Mouse (Mus musculus) hindbrain, embryonic 12.5 days (tissue): ENCODE measurements around the gene Olfr498. TPM values are rescaled to one million over a fixed set of nuclear protein-coding genes. Genes with fewer than 3 reads are reported as not detected.

Experiments
- ATAC-seq: fragments of 200-750 bp; cut with Nextera tagmentation; 2 replicates; pipeline ENCODE4 v1.8.0; 2017; ENCODE audit warnings: moderate TSS enrichment; ENCODE audit not compliant: low FRiP score
- H3K27ac ChIP-seq: fragments of 300-500 bp; sonication (generic); 2 replicates; pipeline ENCODE4 v1.5.1; 2016; ENCODE audit warnings: mild to moderate bottlenecking
- H3K27me3 ChIP-seq: fragments of 300-500 bp; sonication (generic); 2 replicates; pipeline ENCODE4 v1.6.1; 2016; ENCODE audit warnings: mild to moderate bottlenecking
- H3K36me3 ChIP-seq: fragments of 300-500 bp; sonication (generic); 2 replicates; pipeline ENCODE4 v1.6.1; 2016; ENCODE audit warnings: mild to moderate bottlenecking
- H3K4me1 ChIP-seq: fragments of 300-500 bp; sonication (generic); 2 replicates; pipeline ENCODE4 v1.6.1; 2016
- H3K4me2 ChIP-seq: fragments of 300-500 bp; sonication (generic); replicated peaks from 2 replicates; pipeline ENCODE4 v1.6.1; 2016; ENCODE audit warnings: mild to moderate bottlenecking
- H3K4me3 ChIP-seq: fragments of 300-500 bp; sonication (generic); 2 replicates; pipeline ENCODE4 v1.5.1; 2016; ENCODE audit warnings: mild to moderate bottlenecking
- H3K9ac ChIP-seq: fragments of 300-500 bp; sonication (generic); 2 replicates; pipeline ENCODE4 v1.6.1; 2016; ENCODE audit warnings: mild to moderate bottlenecking, moderate library complexity
- H3K9me3 ChIP-seq: fragments of 300-500 bp; sonication (generic); replicated peaks from 2 replicates; pipeline ENCODE4 v1.6.1; 2016; ENCODE audit warnings: mild to moderate bottlenecking
- WGBS: fragments of 180-500 bp; shearing (Covaris S2); methylation state at CpG from one replicate; pipeline ENCODE4 v1.1.7; 2016; 5-methylcytosine and 5-hydroxymethylcytosine counted together
- polyA plus RNA-seq: library from polyadenylated mRNA; unstranded; fragments of >200 nt; fragmentation: Nextera tagmentation; extraction: Ambion mirVana; gene quantifications from 2 replicates; pipeline ENCODE4 v1.2.1, GENCODE M21; 2016

Olfr498 gene
- polyA plus RNA-seq = not detected in 2 replicates

DNA sequence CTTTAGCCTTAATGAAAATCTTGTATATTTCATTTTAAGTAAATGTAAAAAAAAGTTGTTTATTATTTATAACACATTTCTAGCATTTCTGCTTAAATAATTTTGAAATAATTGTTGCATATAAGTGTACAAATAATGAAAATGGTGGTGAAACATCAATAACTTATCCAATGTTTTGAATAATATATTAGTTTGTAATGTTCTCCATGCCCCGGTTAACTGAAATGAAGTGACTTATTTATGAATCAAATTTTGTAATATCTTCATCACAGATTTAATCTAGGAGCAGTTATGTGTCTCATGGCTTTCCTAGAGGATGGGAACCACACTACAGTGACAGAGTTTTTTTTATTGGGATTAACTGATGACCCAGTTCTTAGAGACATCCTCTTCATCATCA, at the start of gene Olfr498:
Olfr498 (plus strand) TSS at position 301 of the 400 bp plus-strand sequence.
- ATAC-seq = no peak
- Histone ChIP-seq H3K4me3 (no peak within 1 kb of the TSS), H3K27ac (no peak within 1 kb of the TSS), H3K9ac (no peak within 1 kb of the TSS), H3K4me1 (no peaks in the 10 kb centered on the region), H3K9me3 (no peaks in the 10 kb centered on the region), H3K27me3 (no peaks in the 10 kb centered on the region), H3K36me3 (no peaks in the 10 kb centered on the region), H3K4me2 (no peak within 1 kb of the TSS)
- WGBS = 83% methylated on average over 1 of the region's 1 CpGs

DNA sequence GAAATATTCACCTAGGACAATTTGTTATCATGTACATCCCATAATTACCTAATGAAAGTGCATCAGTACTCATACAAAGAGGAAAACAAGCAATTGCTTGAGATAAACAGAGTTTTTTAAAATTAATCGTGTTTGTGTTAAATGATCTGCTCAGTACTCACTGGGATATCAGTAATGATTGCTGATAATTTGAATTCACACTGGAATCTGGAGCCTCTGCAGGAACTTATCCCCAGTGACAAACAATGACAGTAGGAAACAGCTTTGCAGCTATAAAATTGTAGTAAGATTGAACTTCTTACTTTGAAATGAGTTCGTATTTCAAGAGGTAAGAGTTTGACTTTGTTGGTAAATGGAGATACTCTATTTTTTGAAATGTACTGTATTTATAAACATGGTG, 45.0 kb upstream of the Olfr498 start, which contains the start of gene Olfr497:
Olfr497 (plus strand) TSS at position 301 of the 400 bp plus-strand sequence.
- ATAC-seq = no peak
- WGBS = 85% methylated on average over 2 of the region's 2 CpGs

More for the DNA sequence above, 45.0 kb upstream of the Olfr498 start, which contains the start of gene Olfr497:
- H3K4me2 ChIP-seq = no peak within 1 kb of the TSS
- no peaks in the 10 kb centered on the region for H3K9me3 ChIP-seq
- no peak within 1 kb of the TSS for H3K4me3 ChIP-seq
- no peaks in the 10 kb centered on the region for H3K36me3 ChIP-seq
- H3K27ac ChIP-seq = no peak within 1 kb of the TSS
- no peak within 1 kb of the TSS for H3K9ac ChIP-seq
- H3K4me1 ChIP-seq = no peaks in the 10 kb centered on the region
- no peaks in the 10 kb centered on the region for H3K27me3 ChIP-seq

Other genes with a start within 250 kb of the Olfr498 start
- gene Olfr488, start 207.0 kb upstream of the Olfr498 start, polyA plus RNA-seq = not detected in 2 replicates
- gene Olfr490, start 176.4 kb upstream of the Olfr498 start, polyA plus RNA-seq = not detected in 2 replicates
- not detected in 2 replicates for gene Olfr491, start 151.9 kb upstream of the Olfr498 start, polyA plus RNA-seq
- gene Olfr492, start 141.7 kb upstream of the Olfr498 start, polyA plus RNA-seq = not detected in 2 replicates
- not detected in 2 replicates for gene Olfr493, start 118.3 kb upstream of the Olfr498 start, polyA plus RNA-seq
- not detected in 2 replicates for gene Olfr494, start 100.0 kb upstream of the Olfr498 start, polyA plus RNA-seq
- gene Olfr495, start 72.2 kb upstream of the Olfr498 start, polyA plus RNA-seq = not detected in 2 replicates
- not detected in 2 replicates for gene Olfr497, start 44.9 kb upstream of the Olfr498 start, polyA plus RNA-seq
- not detected in 2 replicates for gene Olfr502, start 59.7 kb downstream of the Olfr498 start, polyA plus RNA-seq
- gene Olfr503, start 79.2 kb downstream of the Olfr498 start, polyA plus RNA-seq = not detected in 2 replicates
- not detected in 2 replicates for gene Olfr504, start 100.5 kb downstream of the Olfr498 start, polyA plus RNA-seq
- gene Olfr506, start 145.5 kb downstream of the Olfr498 start, polyA plus RNA-seq = not detected in 2 replicates
- not detected in 2 replicates for gene Olfr507, start 156.5 kb downstream of the Olfr498 start, polyA plus RNA-seq
- gene Olfr508, start 164.7 kb downstream of the Olfr498 start, polyA plus RNA-seq = not detected in 2 replicates
- not detected in 2 replicates for gene Olfr509, start 186.6 kb downstream of the Olfr498 start, polyA plus RNA-seq
- not detected in 2 replicates for gene Olfr510, start 201.1 kb downstream of the Olfr498 start, polyA plus RNA-seq
- not detected in 2 replicates for gene Olfr512, start 248.0 kb downstream of the Olfr498 start, polyA plus RNA-seq